Mouse (Mus musculus) midbrain, embryonic 16.5 days (tissue): Measurements from ENCODE around the gene Vmn1r95. TPM values are rescaled to one million over a fixed set of nuclear protein-coding genes. Genes with fewer than 3 reads are reported as not detected.
"Not testable (repeated sequence)": the region's sequence is repeated elsewhere in the genome, so short reads cannot be mapped to it uniquely, and the experiment has no call there.

Experiments
- ATAC-seq: fragments of 200-750 bp; cut with Nextera tagmentation; 2 replicates; pipeline ENCODE4 v1.8.0; 2017; ENCODE audit warnings: moderate TSS enrichment
- H3K27ac ChIP-seq: fragments of 300-500 bp; sonication (generic); 2 replicates; pipeline ENCODE4 v1.5.1; 2014; ENCODE audit warnings: mild to moderate bottlenecking, low read length, mixed read lengths
- H3K27me3 ChIP-seq: fragments of 300-500 bp; sonication (generic); 2 replicates; pipeline ENCODE4 v1.6.1; 2014; ENCODE audit warnings: low read depth, low read length, mixed read lengths; ENCODE audit not compliant: control insufficient read depth, insufficient read depth
- H3K36me3 ChIP-seq: fragments of 300-500 bp; sonication (generic); 2 replicates; pipeline ENCODE4 v1.6.1; 2014; ENCODE audit warnings: mild to moderate bottlenecking, low read length, moderate library complexity, mixed read lengths; ENCODE audit not compliant: control insufficient read depth, insufficient read depth
- H3K4me1 ChIP-seq: fragments of 300-500 bp; sonication (generic); 2 replicates; pipeline ENCODE4 v1.6.1; 2014; ENCODE audit warnings: mild to moderate bottlenecking, low read length, mixed read lengths; ENCODE audit not compliant: control insufficient read depth, insufficient read depth
- H3K4me2 ChIP-seq: fragments of 300-500 bp; sonication (generic); 2 replicates; pipeline ENCODE4 v1.6.1; 2014; ENCODE audit warnings: mild to moderate bottlenecking, low read length, mixed read lengths
- H3K4me3 ChIP-seq: fragments of 300-500 bp; sonication (generic); 2 replicates; pipeline ENCODE4 v1.5.1; 2014; ENCODE audit warnings: low read depth, mild to moderate bottlenecking, low read length, moderate library complexity, mixed read lengths
- H3K9ac ChIP-seq: fragments of 300-500 bp; sonication (generic); 2 replicates; pipeline ENCODE4 v1.6.1; 2014; ENCODE audit warnings: low read depth, low read length, mixed read lengths
- H3K9me3 ChIP-seq: fragments of 300-500 bp; sonication (generic); replicated peaks from 2 replicates; pipeline ENCODE4 v1.6.1; 2014; ENCODE audit warnings: mild to moderate bottlenecking, low read length, mixed read lengths; ENCODE audit not compliant: control insufficient read depth, poor library complexity, severe bottlenecking
- WGBS: fragments of 180-500 bp; shearing (Covaris S2); extraction: QIAGEN DNeasy Blood & Tissue Kit; methylation state at CpG from one replicate; pipeline ENCODE4 v1.1.7; 2014; 5-methylcytosine and 5-hydroxymethylcytosine counted together
- polyA plus RNA-seq: library from polyadenylated mRNA; unstranded; fragments of >200 nt; fragmentation: Nextera tagmentation; extraction: Ambion mirVana; gene quantifications from 2 replicates; pipeline ENCODE4 v1.2.1, GENCODE M21; 2015

Vmn1r95 gene
- polyA plus RNA-seq, result not detected in 2 replicates

DNA sequence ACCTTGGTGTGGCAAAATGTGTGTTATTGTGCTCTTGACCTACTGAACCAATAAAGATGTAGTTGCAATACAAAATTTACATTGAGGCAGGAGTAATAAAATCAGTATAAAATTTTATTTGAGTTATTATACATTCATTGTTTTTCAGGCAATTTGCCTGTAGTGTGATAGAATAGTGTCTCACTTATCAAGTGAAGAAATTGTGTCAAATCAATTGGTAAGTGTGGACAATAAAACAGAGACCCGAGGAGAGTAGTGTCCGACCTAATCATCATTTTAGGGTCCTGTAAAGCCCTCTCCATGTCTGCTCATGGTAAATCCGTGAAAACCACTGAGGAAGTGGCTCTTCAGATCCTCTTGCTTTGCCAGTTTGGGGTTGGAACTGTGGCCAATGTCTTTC lies at the start of gene Vmn1r95:
Vmn1r95 (plus strand) TSS at position 301 of the 400 bp plus-strand sequence.
- WGBS, result no CpG with 5 or more reads among the region's 3 CpGs
- H3K27ac ChIP-seq, result not testable (repeated sequence)

DNA sequence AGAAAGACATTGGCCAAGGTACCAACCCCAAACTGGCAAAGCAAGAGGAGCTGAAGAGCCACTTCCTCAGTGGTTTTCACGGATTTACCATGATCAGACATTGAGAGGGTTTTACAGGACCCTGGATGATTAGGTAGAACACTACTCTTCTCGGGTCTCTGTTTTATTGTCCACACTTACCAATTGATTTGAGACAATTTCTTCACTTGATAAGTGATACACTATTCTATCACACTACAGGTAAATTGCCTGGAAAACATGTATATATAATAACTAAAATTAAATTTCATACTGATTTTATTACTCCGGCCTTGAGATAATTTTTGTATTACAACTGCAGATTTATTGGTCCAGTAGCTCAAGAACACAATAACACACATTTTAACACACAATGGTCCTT lies 25.2 kb upstream of the Vmn1r95 start, which contains the start of gene Vmn1r94:
Vmn1r94 (minus strand) TSS at position 101 of the 400 bp plus-strand sequence.
- H3K27me3 ChIP-seq, H3K36me3 ChIP-seq, H3K4me3 ChIP-seq, H3K9ac ChIP-seq, ATAC-seq, H3K4me1 ChIP-seq, H3K4me2 ChIP-seq, H3K27ac ChIP-seq, H3K9me3 ChIP-seq: not testable (repeated sequence)
- WGBS, result no CpG with 5 or more reads among the region's 3 CpGs

More for the DNA sequence above, at the start of gene Vmn1r95:
- H3K9me3 ChIP-seq, H3K9ac ChIP-seq, H3K4me2 ChIP-seq, H3K4me3 ChIP-seq, ATAC-seq, H3K4me1 ChIP-seq, H3K27me3 ChIP-seq, H3K36me3 ChIP-seq: not testable (repeated sequence)

DNA sequence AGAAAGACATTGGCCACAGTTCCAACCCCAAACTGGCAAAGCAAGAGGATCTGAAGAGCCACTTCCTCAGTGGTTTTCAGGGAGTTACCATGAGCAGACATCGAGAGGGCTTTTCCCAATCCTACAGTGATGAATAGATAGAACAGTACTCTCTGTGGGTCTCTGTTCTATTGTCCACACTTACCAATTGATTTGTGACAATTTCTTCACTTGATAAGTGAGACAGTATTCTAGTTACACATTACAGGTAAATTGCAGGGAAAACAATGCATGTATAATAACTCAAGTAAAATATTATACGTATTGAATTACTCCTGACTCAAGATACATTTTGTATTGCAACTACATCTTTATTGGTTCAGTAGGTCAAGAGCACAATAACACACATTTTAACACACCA lies 12.0 kb downstream of the Vmn1r95 start, which contains the start of gene Gm6164:
Gm6164 (minus strand) TSS at position 101 of the 400 bp plus-strand sequence.
- H3K4me1 ChIP-seq, H3K4me3 ChIP-seq, H3K27me3 ChIP-seq, ATAC-seq, H3K4me2 ChIP-seq, H3K36me3 ChIP-seq, H3K9ac ChIP-seq, H3K27ac ChIP-seq, H3K9me3 ChIP-seq: not testable (repeated sequence)
- no CpG with 5 or more reads among the region's 2 CpGs for WGBS

DNA sequence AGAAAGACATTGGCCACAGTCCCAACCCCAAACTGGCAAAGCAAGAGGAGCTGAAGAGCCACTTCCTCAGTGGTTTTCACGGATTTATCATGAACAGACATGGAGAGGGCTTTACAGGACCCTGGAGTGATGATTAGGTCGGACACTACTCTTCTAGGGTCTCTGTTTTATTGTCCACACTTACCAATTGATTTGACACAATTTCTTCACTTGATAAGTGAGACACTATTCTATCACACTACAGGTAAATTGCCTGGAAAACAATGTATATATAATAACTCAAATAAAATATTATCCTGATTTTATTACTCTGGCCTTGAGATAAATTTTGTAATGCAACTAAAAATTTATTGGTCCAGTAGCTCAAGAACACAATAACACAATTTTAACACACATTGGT lies 40.2 kb downstream of the Vmn1r95 start, which contains the start of gene Gm4498:
Gm4498 (minus strand) TSS at position 101 of the 400 bp plus-strand sequence.
- H3K9me3 ChIP-seq, H3K4me1 ChIP-seq, H3K36me3 ChIP-seq, H3K4me3 ChIP-seq, H3K27me3 ChIP-seq, ATAC-seq, H3K27ac ChIP-seq, H3K9ac ChIP-seq, H3K4me2 ChIP-seq: not testable (repeated sequence)
- no CpG with 5 or more reads among the region's 2 CpGs for WGBS

Other genes with a start within 250 kb of the Vmn1r95 start
- not detected in 2 replicates for gene Igsf23, start 243.0 kb upstream of the Vmn1r95 start, polyA plus RNA-seq
- not detected in 2 replicates for gene Ceacam20, start 228.3 kb upstream of the Vmn1r95 start, polyA plus RNA-seq
- gene Nlrp9b, start 202.2 kb upstream of the Vmn1r95 start, polyA plus RNA-seq, result not detected in 2 replicates
- gene Vmn1r91, start 94.0 kb upstream of the Vmn1r95 start, polyA plus RNA-seq, result not detected in 2 replicates
- not detected in 2 replicates for gene Gm16442, start 71.1 kb upstream of the Vmn1r95 start, polyA plus RNA-seq
- gene Vmn1r93, start 54.6 kb upstream of the Vmn1r95 start, polyA plus RNA-seq, result not detected in 2 replicates
- not detected in 2 replicates for gene Vmn1r94, start 25.3 kb upstream of the Vmn1r95 start, polyA plus RNA-seq
- gene Gm6164, start 11.9 kb downstream of the Vmn1r95 start, polyA plus RNA-seq, result not detected in 2 replicates
- gene Gm4498, start 40.1 kb downstream of the Vmn1r95 start, polyA plus RNA-seq, result not detected in 2 replicates
- gene Gm5890, start 69.1 kb downstream of the Vmn1r95 start, polyA plus RNA-seq, result not detected in 2 replicates
- not detected in 2 replicates for gene Gm4133, start 140.4 kb downstream of the Vmn1r95 start, polyA plus RNA-seq
- gene Gm5728, start 181.7 kb downstream of the Vmn1r95 start, polyA plus RNA-seq, result not detected in 2 replicates
- gene Vmn1r100, start 224.2 kb downstream of the Vmn1r95 start, polyA plus RNA-seq, result not detected in 2 replicates
- not detected in 2 replicates for gene Vmn1r101, start 248.9 kb downstream of the Vmn1r95 start, polyA plus RNA-seq